In the genomic region with DNA sequence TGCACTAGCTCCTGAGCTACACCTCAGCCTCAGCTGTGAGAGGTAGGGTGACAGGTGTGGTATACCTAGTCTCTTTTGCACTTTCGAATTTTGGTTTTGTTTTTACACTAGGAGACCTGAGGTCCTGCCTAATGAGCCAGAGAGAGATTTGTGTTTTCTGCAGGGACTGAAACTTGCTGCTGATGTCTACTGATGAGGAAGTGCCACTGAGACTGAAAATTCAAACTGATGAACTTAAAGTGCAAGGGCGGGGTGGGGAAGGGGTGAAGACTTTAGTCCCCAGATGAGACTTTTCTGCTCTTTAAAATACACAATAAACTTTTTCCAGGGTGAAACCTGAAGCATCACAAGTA, we compare ENCODE assay signal across 1 mouse cellular context.
A peak's percentile ranks its signal among the peaks of the same experiment; 100 is the strongest.
TF ChIP-seq lines count a peak whose summit lies in the region.

No protein-coding gene starts in this region.

TF ChIP-seq in CH12.LX, 34 proteins besides CTCF, POLR2A, EP300 and RAD21 (continued from another document):
- TF ChIP-seq ZMIZ1 (IDR thresholded peaks at IDR 0.05; ENCODE audit: low read depth, low read length) (peak; percentile 43; the same call in 1 of the 2 replicates), UBTF (IDR thresholded peaks at IDR 0.05; ENCODE audit: low read depth, low read length) (no peak), MYC (IDR thresholded peaks at IDR 0.05; ENCODE audit: low read depth, low read length) (peak; percentile 84), E2F4 (IDR thresholded peaks at IDR 0.05; ENCODE audit: insufficient replicate concordance, low read depth, low read length) (no peak), PAX5 (IDR thresholded peaks at IDR 0.05; ENCODE audit: low read length) (no peak), CHD2 (IDR thresholded peaks at IDR 0.05; ENCODE audit: low read length) (peak; percentile 10; the same call in 1 of the 2 replicates), HCFC1 (IDR thresholded peaks at IDR 0.05; ENCODE audit: low read depth, low read length) (peak; percentile 45), IRF4 (IDR thresholded peaks at IDR 0.05; ENCODE audit: low read depth, low read length) (peak; percentile 89), BHLHE40 (IDR thresholded peaks at IDR 0.05; ENCODE audit: low read depth, low read length) (peak; percentile 73), ZKSCAN1 (IDR thresholded peaks at IDR 0.05; ENCODE audit: borderline replicate concordance, low read depth, low read length) (no peak), ZC3H11A (IDR thresholded peaks at IDR 0.05; ENCODE audit: low read depth, low read length) (no peak), MEF2A (IDR thresholded peaks at IDR 0.05; ENCODE audit: borderline replicate concordance, low read depth, low read length) (0 out of 2 replicates have a peak, but pooled peaks have one; percentile 8), NRF1 (IDR thresholded peaks at IDR 0.05; ENCODE audit: low read depth, low read length) (no peak), MAZ (IDR thresholded peaks at IDR 0.05; ENCODE audit: low read depth, low read length) (0 out of 2 replicates have a peak, but pooled peaks have one; percentile 62), SIN3A (IDR thresholded peaks at IDR 0.05; ENCODE audit: low read length) (peak; percentile 90), JUND (conservative IDR thresholded peaks at IDR 0.05; ENCODE audit: low read depth, low read length) (0 out of 2 replicates have a peak, but pooled peaks have one; percentile 17), USF1 (IDR thresholded peaks at IDR 0.05; ENCODE audit: low read depth, low read length) (no peak), USF2 (conservative IDR thresholded peaks at IDR 0.05; ENCODE audit: low read depth, low read length) (no peak), MXI1 (IDR thresholded peaks at IDR 0.05; ENCODE audit: low read depth, low read length) (peak; percentile 82; the same call in 1 of the 2 replicates), KAT2A (IDR thresholded peaks at IDR 0.05; ENCODE audit: insufficient replicate concordance, low read length) (no peak), ELF1 (IDR thresholded peaks at IDR 0.05; ENCODE audit: low read depth, low read length) (peak; percentile 88), ETS1 (conservative IDR thresholded peaks at IDR 0.05; ENCODE audit: low read depth, low read length) (peak; percentile 78), TCF12 (IDR thresholded peaks at IDR 0.05; ENCODE audit: low read depth, low read length) (peak; percentile 83), MAX (IDR thresholded peaks at IDR 0.05; ENCODE audit: low read length) (peak; percentile 10), GABPA (IDR thresholded peaks at IDR 0.05; ENCODE audit: insufficient replicate concordance, low read depth, low read length) (no peak), JUN (IDR thresholded peaks at IDR 0.05; ENCODE audit: insufficient read depth, low read depth, low read length) (no peak), TBP (conservative IDR thresholded peaks at IDR 0.05; ENCODE audit: low read depth, low read length) (0 out of 2 replicates have a peak, but pooled peaks have one; percentile 53), CHD1 (IDR thresholded peaks at IDR 0.05; ENCODE audit: low read depth, low read length) (peak; percentile 80; the same call in 1 of the 2 replicates), ZNF384 (IDR thresholded peaks at IDR 0.05; ENCODE audit: low read depth, low read length) (peak; percentile 22; the same call in 1 of the 2 replicates)
